Mouse (Mus musculus) lung, embryonic 16.5 days (tissue): ENCODE measurements around the gene Gm49345. TPM values are rescaled to one million over a fixed set of nuclear protein-coding genes. Genes with fewer than 3 reads are reported as not detected.
"Not testable (repeated sequence)": the region's sequence is repeated elsewhere in the genome, so short reads cannot be mapped to it uniquely, and the experiment has no call there.

ENCODE experiments used
- ATAC-seq: fragments of 200-750 bp; cut with Nextera tagmentation; 2 replicates; pipeline ENCODE4 v1.8.0; 2017; ENCODE audit warnings: low read depth, mild to moderate bottlenecking, moderate library complexity
- H3K27ac ChIP-seq: fragments of 300-500 bp; sonication (generic); 2 replicates; pipeline ENCODE4 v1.5.1; 2014; ENCODE audit warnings: mild to moderate bottlenecking, control low read depth, low read length
- H3K27me3 ChIP-seq: fragments of 300-500 bp; sonication (generic); 2 replicates; pipeline ENCODE4 v1.6.1; 2014; ENCODE audit warnings: low read depth, low read length, mixed read lengths; ENCODE audit not compliant: control insufficient read depth, insufficient read depth
- H3K36me3 ChIP-seq: fragments of 300-500 bp; sonication (generic); 2 replicates; pipeline ENCODE4 v1.6.1; 2014; ENCODE audit warnings: low read length; ENCODE audit not compliant: control insufficient read depth, insufficient read depth
- H3K4me1 ChIP-seq: fragments of 300-500 bp; sonication (generic); replicated peaks from 2 replicates; pipeline ENCODE4 v1.6.1; 2014; ENCODE audit warnings: low read length, mixed read lengths; ENCODE audit not compliant: control insufficient read depth, insufficient read depth
- H3K4me2 ChIP-seq: fragments of 300-500 bp; sonication (generic); 2 replicates; pipeline ENCODE4 v1.6.1; 2014; ENCODE audit warnings: low read depth, low read length, control low read depth
- H3K4me3 ChIP-seq: fragments of 300-500 bp; sonication (generic); 2 replicates; pipeline ENCODE4 v1.5.1; 2014; ENCODE audit warnings: mild to moderate bottlenecking, low read length, control low read depth
- H3K9ac ChIP-seq: fragments of 300-500 bp; sonication (generic); 2 replicates; pipeline ENCODE4 v1.6.1; 2014; ENCODE audit warnings: low read length, control low read depth
- H3K9me3 ChIP-seq: fragments of 300-500 bp; sonication (generic); 2 replicates; pipeline ENCODE4 v1.6.1; 2016; ENCODE audit warnings: low read length; ENCODE audit not compliant: control insufficient read depth
- WGBS: fragments of 180-500 bp; shearing (Covaris S2); extraction: QIAGEN DNeasy Blood & Tissue Kit; methylation state at CpG from one replicate; pipeline ENCODE4 v1.1.7; 2014; 5-methylcytosine and 5-hydroxymethylcytosine counted together
- polyA plus RNA-seq: library from polyadenylated mRNA; unstranded; fragments of >200 nt; fragmentation: Nextera tagmentation; extraction: Ambion mirVana; gene quantifications from 2 replicates; pipeline ENCODE4 v1.2.1, GENCODE M21; 2015

Gene Gm49345
- polyA plus RNA-seq, result 0.69 TPM in 1 of 2 replicates, not detected in the other

- H3K9ac ChIP-seq, result peak within 1 kb of the TSS; percentile 85
- no peaks in the 10 kb centered on the region for H3K36me3 ChIP-seq
- no peaks in the 10 kb centered on the region for H3K27me3 ChIP-seq
- 0% methylated on average over 19 of the region's 19 CpGs for WGBS
- H3K9me3 ChIP-seq, result no peaks in the 10 kb centered on the region
- peak within 1 kb of the TSS; percentile 71; the same call in 1 of the 2 replicates for H3K27ac ChIP-seq
- peak; percentile 99 for ATAC-seq
- 0 out of 2 replicates have a peak, but pooled peaks cover 2% of the 10 kb centered on the region for H3K4me1 ChIP-seq
- peak within 1 kb of the TSS; percentile 54 for H3K4me2 ChIP-seq
- peak within 1 kb of the TSS; percentile 84 for H3K4me3 ChIP-seq
Measured at GRCm38 (mm10) chr13:67637294-67638007, at the start of gene Gm49345, which contains the start of gene Zfp729a. Gm49345 (minus strand) TSS chr13:67637769. Zfp729a (minus strand) TSS chr13:67637791.

DNA sequence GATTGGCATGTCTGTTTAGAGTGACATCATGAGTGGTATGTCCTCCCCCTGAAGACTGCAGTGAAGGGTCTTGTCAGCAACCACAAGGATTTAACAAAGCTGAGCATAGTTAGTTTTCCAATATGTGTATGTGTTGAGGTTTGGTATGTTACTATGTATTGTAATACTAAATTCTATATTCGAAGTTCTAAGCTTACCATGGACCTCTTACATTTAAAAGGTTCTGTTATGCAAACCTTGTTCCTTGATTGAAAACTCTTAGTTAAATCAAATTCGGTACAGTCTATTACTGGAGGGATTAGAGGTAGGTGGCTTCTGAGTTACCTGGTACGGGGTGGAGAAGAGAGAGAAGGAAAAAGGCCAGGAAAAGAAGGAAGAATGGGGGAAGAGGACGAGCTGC lies 49.4 kb upstream of the Gm49345 start, which contains the start of gene Zfp738:
Zfp738 (minus strand) TSS at position 101 of the 400 bp plus-strand sequence.
- ATAC-seq, result no peak
- no peak within 1 kb of the TSS for H3K4me2 ChIP-seq
- H3K36me3 ChIP-seq, result no peaks in the 10 kb centered on the region
- no peaks in the 10 kb centered on the region for H3K9me3 ChIP-seq
- no peak within 1 kb of the TSS for H3K27ac ChIP-seq
- no peaks in the 10 kb centered on the region for H3K4me1 ChIP-seq
- H3K9ac ChIP-seq, result no peak within 1 kb of the TSS
- H3K4me3 ChIP-seq, result no peak within 1 kb of the TSS
- H3K27me3 ChIP-seq, result no peaks in the 10 kb centered on the region
- WGBS, result 75% methylated on average over 4 of the region's 4 CpGs

- not testable (repeated sequence) for H3K9me3 ChIP-seq, H3K4me1 ChIP-seq, H3K36me3 ChIP-seq, H3K27me3 ChIP-seq, H3K27ac ChIP-seq
- WGBS, result 65% methylated on average over 2 of the region's 2 CpGs
- H3K9ac ChIP-seq, result peak overlapping the region; percentile 49
- peak overlapping the region; percentile 76 for H3K4me3 ChIP-seq
- H3K4me2 ChIP-seq, result peak overlapping the region; percentile 69
- peak; percentile 37; the same call in 1 of the 2 replicates for ATAC-seq
Measured at GRCm38 (mm10) chr13:67683841-67684240, 46.3 kb upstream of the Gm49345 start.

- H3K9ac ChIP-seq, result peak overlapping the region; percentile 82
- H3K4me3 ChIP-seq, result peak overlapping the region; percentile 76
- peak; percentile 100 for ATAC-seq
- WGBS, result 7% methylated on average over 16 of the region's 16 CpGs
- H3K27me3 ChIP-seq, H3K27ac ChIP-seq, H3K9me3 ChIP-seq, H3K4me1 ChIP-seq, H3K36me3 ChIP-seq: not testable (repeated sequence)
- H3K4me2 ChIP-seq, result peak overlapping the region; percentile 69
Measured at GRCm38 (mm10) chr13:67682959-67683735, 45.6 kb upstream of the Gm49345 start.

DNA sequence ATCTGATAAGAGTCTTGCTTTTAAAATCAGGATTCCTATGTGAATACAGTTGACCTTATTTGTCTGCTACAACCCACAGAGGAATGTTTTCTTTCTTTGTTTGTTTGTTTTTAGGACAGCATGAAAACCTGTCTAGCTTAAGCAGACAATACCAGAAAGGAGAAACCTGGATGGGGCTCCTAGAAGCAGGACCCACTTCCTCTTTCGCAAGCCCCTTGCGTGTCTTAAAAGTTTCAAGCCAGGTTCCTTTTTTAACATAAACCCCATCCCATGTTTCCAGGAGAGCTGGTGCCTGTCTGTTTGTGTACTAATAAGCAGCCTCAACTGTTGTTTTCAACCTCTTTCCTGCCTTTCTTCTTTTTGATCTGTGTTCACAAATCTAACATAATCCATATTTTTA lies 37.3 kb upstream of the Gm49345 start:
- H3K4me1 ChIP-seq, result no peaks in the 10 kb centered on the region

GRCm38 (mm10) chr13:67652496-67652895 lies 14.9 kb upstream of the Gm49345 start:
- H3K9me3 ChIP-seq, result no peaks in the 10 kb centered on the region
- H3K9ac ChIP-seq, result no peak overlapping the region
- H3K4me2 ChIP-seq, result no peak overlapping the region
- H3K4me1 ChIP-seq, result no peaks in the 10 kb centered on the region
- no peaks in the 10 kb centered on the region for H3K27me3 ChIP-seq
- ATAC-seq, result no peak
- no peak overlapping the region for H3K27ac ChIP-seq
- 42% methylated on average over 3 of the region's 3 CpGs for WGBS
- no peaks in the 10 kb centered on the region for H3K36me3 ChIP-seq
- no peak overlapping the region for H3K4me3 ChIP-seq

More for the DNA sequence above, 37.3 kb upstream of the Gm49345 start:
- Histone ChIP-seq H3K4me3 (no peak overlapping the region), H3K27ac (no peak overlapping the region), H3K36me3 (0 out of 2 replicates have a peak, but pooled peaks cover 3% of the 10 kb centered on the region), H3K9ac (no peak overlapping the region), H3K9me3 (no peaks in the 10 kb centered on the region), H3K27me3 (no peaks in the 10 kb centered on the region), H3K4me2 (no peak overlapping the region)
- 93% methylated on average over 2 of the region's 2 CpGs for WGBS
- ATAC-seq, result no peak

GRCm38 (mm10) chr13:67610108-67610507 lies 27.5 kb downstream of the Gm49345 start:
- no peak overlapping the region for H3K4me3 ChIP-seq
- H3K36me3 ChIP-seq, result no peaks in the 10 kb centered on the region
- no peak for ATAC-seq
- no peaks in the 10 kb centered on the region; the same call in 1 of the 2 replicates for H3K4me1 ChIP-seq
- no peak overlapping the region for H3K27ac ChIP-seq
- no peak overlapping the region for H3K9ac ChIP-seq
- WGBS, result 85% methylated on average over 4 of the region's 4 CpGs
- no peaks in the 10 kb centered on the region for H3K27me3 ChIP-seq
- no peak overlapping the region for H3K4me2 ChIP-seq
- H3K9me3 ChIP-seq, result no peaks in the 10 kb centered on the region

GRCm38 (mm10) chr13:67609066-67609876 lies 28.3 kb downstream of the Gm49345 start, which contains the start of gene Zfp729b:
Zfp729b (minus strand) TSS chr13:67609707.
- H3K27me3 ChIP-seq, result no peaks in the 10 kb centered on the region
- peak within 1 kb of the TSS; percentile 86 for H3K9ac ChIP-seq
- ATAC-seq, result peak; percentile 98
- peak within 1 kb of the TSS; percentile 69 for H3K4me2 ChIP-seq
- no peaks in the 10 kb centered on the region for H3K36me3 ChIP-seq
- peak within 1 kb of the TSS; percentile 63 for H3K27ac ChIP-seq
- no peaks in the 10 kb centered on the region; the same call in 1 of the 2 replicates for H3K4me1 ChIP-seq
- no peaks in the 10 kb centered on the region for H3K9me3 ChIP-seq
- 3% methylated on average over 20 of the region's 20 CpGs for WGBS
- H3K4me3 ChIP-seq, result peak within 1 kb of the TSS; percentile 83
